Mouse (Mus musculus) right cerebral cortex, postnatal 25 days (tissue): Measurements from ENCODE around the gene Rnd2.
"Not testable (repeated sequence)": the region's sequence is repeated elsewhere in the genome, so short reads cannot be mapped to it uniquely, and the experiment has no call there.

Source experiments
- DNase-seq: peaks from one replicate; pipeline ENCODE4 v3.0.0; 2022

Gene Rnd2

GRCm38 (mm10) chr11:101470206-101470605, 5.4 kb downstream of the Rnd2 start:
- no peak for DNase-seq

GRCm38 (mm10) chr11:101471926-101472325, 7.1 kb downstream of the Rnd2 start:
- no peak for DNase-seq

GRCm38 (mm10) chr11:101472336-101472735, 7.5 kb downstream of the Rnd2 start:
- no peak for DNase-seq

- DNase-seq, result not testable (repeated sequence)
Measured at GRCm38 (mm10) chr11:101473686-101474085, 8.9 kb downstream of the Rnd2 start.

GRCm38 (mm10) chr11:101474298-101474697, 9.5 kb downstream of the Rnd2 start:
- no peak for DNase-seq

GRCm38 (mm10) chr11:101476361-101476760, 11.6 kb downstream of the Rnd2 start:
- DNase-seq, result not testable (repeated sequence)

GRCm38 (mm10) chr11:101477194-101477551, 12.4 kb downstream of the Rnd2 start:
- no peak for DNase-seq

- DNase-seq, result no peak
Measured at GRCm38 (mm10) chr11:101477552-101478211, 12.9 kb downstream of the Rnd2 start.

GRCm38 (mm10) chr11:101479171-101479635, 14.4 kb downstream of the Rnd2 start:
- no peak for DNase-seq

GRCm38 (mm10) chr11:101480912-101481311, 16.1 kb downstream of the Rnd2 start:
- no peak for DNase-seq

- no peak for DNase-seq
Measured at GRCm38 (mm10) chr11:101483804-101484203, 19.0 kb downstream of the Rnd2 start.

GRCm38 (mm10) chr11:101484245-101484644, 19.4 kb downstream of the Rnd2 start:
- DNase-seq, result no peak

GRCm38 (mm10) chr11:101484814-101485213, 20.0 kb downstream of the Rnd2 start:
- DNase-seq, result no peak

- DNase-seq, result no peak
Measured at GRCm38 (mm10) chr11:101485509-101486028, 20.8 kb downstream of the Rnd2 start.

- DNase-seq, result no peak
Measured at GRCm38 (mm10) chr11:101486126-101486525, 21.3 kb downstream of the Rnd2 start.

GRCm38 (mm10) chr11:101506269-101506780, 41.5 kb downstream of the Rnd2 start:
- no peak for DNase-seq

- DNase-seq, result no peak
Measured at GRCm38 (mm10) chr11:101507090-101507489, 42.3 kb downstream of the Rnd2 start.

GRCm38 (mm10) chr11:101518937-101519336, 54.1 kb downstream of the Rnd2 start:
- no peak for DNase-seq

- no peak for DNase-seq
Measured at GRCm38 (mm10) chr11:101519364-101519763, 54.6 kb downstream of the Rnd2 start.
